Comparison of ENCODE assay signal across 8 mouse cellular contexts in the genomic region with DNA sequence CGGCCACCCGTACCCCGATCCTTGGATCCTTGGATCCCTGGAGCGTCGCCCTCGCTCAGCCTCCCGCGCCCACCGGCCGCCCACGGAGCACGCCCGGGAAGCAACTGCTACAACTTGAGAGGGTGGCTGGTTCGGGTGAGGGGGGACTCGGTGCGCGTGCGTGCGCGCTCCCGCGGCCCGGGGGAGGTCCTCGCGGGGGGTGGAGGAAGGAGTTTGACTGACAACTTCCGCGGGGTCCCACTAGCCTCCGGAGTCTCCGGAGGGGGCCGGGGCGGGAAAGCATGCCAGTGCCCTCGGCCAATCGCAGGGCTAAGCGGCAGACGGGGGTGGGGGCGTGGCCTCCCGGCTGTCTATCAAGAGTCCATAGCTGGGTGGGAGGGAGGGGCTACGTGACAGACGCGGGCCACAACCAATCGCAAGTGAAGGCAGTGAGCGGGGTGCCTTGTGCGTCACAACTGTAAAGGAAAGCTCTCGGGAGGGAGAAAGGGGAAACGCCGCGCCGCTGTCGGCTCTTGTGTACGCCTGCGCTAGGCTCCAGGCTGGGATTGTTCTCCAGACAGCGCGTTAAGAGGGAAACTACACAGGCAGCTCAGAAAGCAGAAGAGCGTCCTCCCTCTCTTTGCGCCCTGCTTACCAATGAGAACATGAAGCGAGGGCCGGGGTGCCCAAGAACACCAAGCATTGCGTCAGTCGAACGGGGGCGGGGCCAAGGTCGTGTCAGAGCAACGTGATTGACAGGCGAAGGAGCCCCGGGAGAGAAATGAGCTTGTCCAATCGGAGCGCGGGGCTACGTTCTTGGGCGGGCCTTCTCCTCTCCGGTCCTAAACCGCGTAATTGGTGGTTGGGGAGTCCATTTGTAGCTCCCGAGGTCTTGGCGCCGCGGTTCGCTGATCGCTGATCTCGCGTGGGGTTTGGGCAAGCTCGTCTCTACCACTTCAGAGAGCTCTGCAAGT. TPM values are rescaled to one million over a fixed set of nuclear protein-coding genes. Genes with fewer than 3 reads are reported as not detected.
DNase-seq lines count a peak whose midpoint lies in the region; ATAC-seq lines count a peak whose summit lies in the region.

No protein-coding gene starts in this region.

- no peaks in the 10 kb centered on the region for H3K36me3 ChIP-seq in hindbrain, embryonic 15.5 days

- H3K27me3 ChIP-seq in hindbrain, embryonic 15.5 days: no peaks in the 10 kb centered on the region

- no peaks in the 10 kb centered on the region for H3K9me3 ChIP-seq in hindbrain, embryonic 15.5 days

- peak overlapping the region; percentile 96 for H3K27ac ChIP-seq in hindbrain, embryonic 15.5 days (replicated peaks)

- H3K4me3 ChIP-seq in hindbrain, embryonic 15.5 days: peak overlapping the region; percentile 60

- under 1% methylated on average over 77 of the region's 82 CpGs for WGBS in hindbrain, embryonic 15.5 days

- H3K4me2 ChIP-seq in hindbrain, embryonic 15.5 days: peak overlapping the region; percentile 63

- peak overlapping the region; percentile 56 for H3K9ac ChIP-seq in hindbrain, embryonic 15.5 days

- peak; percentile 99 for DNase-seq in T-cell, adult 2 months (ENCODE audit: low spot score)
- peak; percentile 99 for DNase-seq in cerebellum, postnatal 36 days
- DNase-seq in frontal cortex, postnatal 36 days (ENCODE audit: low spot score in 2 of 2): peak; percentile 98 to 99
- peak; percentile 99 for DNase-seq in left cerebral cortex, adult 11 months (ENCODE audit: low spot score)
- DNase-seq in lung, postnatal 4 days: peak; percentile 99 to 100
- DNase-seq in retina, postnatal 7 days (ENCODE audit: low read depth, low spot score): peak; percentile 97
- DNase-seq in urinary bladder, adult 2 months (ENCODE audit: low spot score): peak; percentile 99

- ATAC-seq in hindbrain, embryonic 15.5 days (ENCODE audit: low FRiP score, low read depth): peak; percentile 99

- H3K4me1 ChIP-seq in hindbrain, embryonic 15.5 days (replicated peaks): peaks cover 4% of the 10 kb centered on the region

RNA-seq across cellular contexts. Expression of a gene that starts 5.9 kb away (rescaled TPM):
- polyA plus RNA-seq in hindbrain, embryonic 15.5 days (2015; fragmentation: Nextera tagmentation; extraction: Ambion mirVana): 9.6 and 9.9 TPM in 2 replicates
- polyA plus RNA-seq in urinary bladder, adult 2 months (2012; rRNA removed): 71.1 and 76.4 TPM in 2 replicates

Comparison
In these comparisons a context has a peak if more than half of its experiments do, and no peak if none do; other contexts are left out.
1. Peak in every context shown above with its lines: DNase-seq, ATAC-seq, H3K4me3 ChIP-seq and H3K27ac ChIP-seq.